Mouse (Mus musculus) c-Kit-positive CD71-negative TER-119-negative erythroid progenitor cells, embryonic 14.5 days (primary cell): ENCODE data around the gene Ifitm10.
"Not testable (repeated sequence)": the region's sequence is repeated elsewhere in the genome, so short reads cannot be mapped to it uniquely, and the experiment has no call there.

ENCODE experiments used
- DNase-seq: peaks from one replicate; pipeline ENCODE4 v3.0.0-alpha.2; 2013; ENCODE audit warnings: low read depth

Gene Ifitm10

GRCm38 (mm10) chr7:142373641-142374412 is at the start of gene Ifitm10:
Ifitm10 (minus strand) TSS chr7:142373753.
- DNase-seq = no peak

- DNase-seq = no peak
These were observed 48.3 kb upstream of the Ifitm10 start for GRCm38 (mm10) chr7:142421826-142422225.

GRCm38 (mm10) chr7:142419887-142420286 is 46.3 kb upstream of the Ifitm10 start:
- DNase-seq = no peak

- no peak for DNase-seq
These were observed 45.1 kb upstream of the Ifitm10 start for GRCm38 (mm10) chr7:142418679-142419078.

- no peak for DNase-seq
These were observed 44.5 kb upstream of the Ifitm10 start for GRCm38 (mm10) chr7:142418027-142418426.

- DNase-seq = no peak
These were observed 42.7 kb upstream of the Ifitm10 start for GRCm38 (mm10) chr7:142416225-142416624.

- no peak for DNase-seq
These were observed 41.8 kb upstream of the Ifitm10 start for GRCm38 (mm10) chr7:142415314-142415713.

GRCm38 (mm10) chr7:142413285-142413684 is 39.7 kb upstream of the Ifitm10 start:
- DNase-seq = no peak

- DNase-seq = no peak
These were observed 36.0 kb upstream of the Ifitm10 start for GRCm38 (mm10) chr7:142409603-142410002.

- DNase-seq = no peak
These were observed 35.1 kb upstream of the Ifitm10 start for GRCm38 (mm10) chr7:142408686-142409085.

GRCm38 (mm10) chr7:142407935-142408334 is 34.4 kb upstream of the Ifitm10 start:
- no peak for DNase-seq

- DNase-seq = not testable (repeated sequence)
These were observed 31.6 kb upstream of the Ifitm10 start for GRCm38 (mm10) chr7:142405134-142405533.

GRCm38 (mm10) chr7:142403591-142403990 is 30.0 kb upstream of the Ifitm10 start:
- no peak for DNase-seq

GRCm38 (mm10) chr7:142400750-142401142 is 27.2 kb upstream of the Ifitm10 start:
- DNase-seq = no peak

- no peak for DNase-seq
These were observed 26.7 kb upstream of the Ifitm10 start for GRCm38 (mm10) chr7:142400112-142400749.

GRCm38 (mm10) chr7:142399250-142399649 is 25.7 kb upstream of the Ifitm10 start:
- DNase-seq = no peak

GRCm38 (mm10) chr7:142398052-142398451 is 24.5 kb upstream of the Ifitm10 start:
- DNase-seq = no peak

GRCm38 (mm10) chr7:142396611-142397010 is 23.1 kb upstream of the Ifitm10 start:
- DNase-seq = no peak

- DNase-seq = no peak
These were observed 21.9 kb upstream of the Ifitm10 start for GRCm38 (mm10) chr7:142395472-142395871.

GRCm38 (mm10) chr7:142394261-142395190 is 21.0 kb upstream of the Ifitm10 start:
- no peak for DNase-seq

- peak; percentile 77 for DNase-seq
These were observed 19.6 kb upstream of the Ifitm10 start for GRCm38 (mm10) chr7:142393191-142393590.

GRCm38 (mm10) chr7:142391609-142392008 is 18.1 kb upstream of the Ifitm10 start:
- DNase-seq = no peak
